Comparison of ENCODE assay signal across 14 mouse cellular contexts in the genomic region with DNA sequence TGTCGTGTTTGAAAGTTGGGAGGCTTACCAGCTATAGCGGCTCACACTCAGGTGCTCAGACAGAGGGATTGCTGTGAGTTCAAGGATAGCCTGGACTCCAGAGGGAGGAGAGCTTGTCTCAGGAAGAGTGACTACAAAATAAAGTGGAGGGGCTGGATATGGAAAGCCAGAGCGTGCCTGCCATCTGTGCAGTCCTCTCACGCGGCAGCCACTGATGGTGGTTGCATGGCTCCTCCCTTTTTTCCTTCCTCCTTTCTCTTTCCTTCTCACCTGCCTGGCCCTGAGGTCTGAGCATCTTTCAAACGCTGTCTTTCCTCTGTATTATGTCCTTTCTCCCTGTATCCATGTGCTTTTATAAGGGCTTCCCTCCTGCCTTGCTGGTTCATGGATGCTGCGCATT. TPM values are rescaled to one million over a fixed set of nuclear protein-coding genes. Genes with fewer than 3 reads are reported as not detected.
A peak's percentile ranks its signal among the peaks of the same experiment; 100 is the strongest.
DNase-seq lines count a peak whose midpoint lies in the region; ATAC-seq and TF ChIP-seq lines count a peak whose summit lies in the region.
"Had no signal": no experiment of that assay in that cellular context is flagged by ENCODE, and none has a peak within 500 bp of the region (broad histone marks: within the 10 kb centered on the region; RNA-seq: fewer than 3 reads in every experiment).

No protein-coding gene starts in this region.

- TF ChIP-seq CTCF in CH12.LX (conservative IDR thresholded peaks at IDR 0.05 in 1 of 2, IDR thresholded peaks at IDR 0.05 in 1 of 2; ENCODE audit: low read depth in 2 of 2, low read length in 2 of 2): no peak

- peaks cover 48% of the 10 kb centered on the region for H3K36me3 ChIP-seq in forebrain, embryonic 10.5 days (replicated peaks)
- peaks cover 4% of the 10 kb centered on the region; the same call in 1 of the 2 replicates for H3K36me3 ChIP-seq in forebrain, embryonic 11.5 days (ENCODE audit: control insufficient read depth, insufficient read depth, low read length)
- peaks cover 6 to 54% of the 10 kb centered on the region in 2 experiments for H3K36me3 ChIP-seq in CH12.LX (replicated peaks in 1 of 2; ENCODE audit: control insufficient read depth in 1 of 2, insufficient read depth in 1 of 2, low read length in 1 of 2)
- H3K36me3 ChIP-seq in hindbrain, embryonic 15.5 days: peaks cover 9% of the 10 kb centered on the region
- H3K36me3 ChIP-seq in midbrain, embryonic 14.5 days (ENCODE audit: control insufficient read depth, insufficient read depth, low read length): peaks cover 5% of the 10 kb centered on the region
- peaks cover 10% of the 10 kb centered on the region for H3K36me3 ChIP-seq in heart, embryonic 12.5 days

- 90% methylated on average over 7 of the region's 7 CpGs for WGBS in forebrain, embryonic 10.5 days
- WGBS in forebrain, embryonic 11.5 days: 88% methylated on average over 7 of the region's 7 CpGs
- WGBS in hindbrain, embryonic 15.5 days: 83% methylated on average over 7 of the region's 7 CpGs
- WGBS in midbrain, embryonic 14.5 days: 86% methylated on average over 7 of the region's 7 CpGs
- WGBS in heart, embryonic 12.5 days: 81% methylated on average over 7 of the region's 7 CpGs

- no peak overlapping the region for H3K9ac ChIP-seq in forebrain, embryonic 11.5 days (ENCODE audit: low read length)
- no peak overlapping the region for H3K9ac ChIP-seq in CH12.LX (ENCODE audit: insufficient read depth, low read depth)
- H3K9ac ChIP-seq in hindbrain, embryonic 15.5 days: no peak overlapping the region
- H3K9ac ChIP-seq in midbrain, embryonic 14.5 days (replicated peaks; ENCODE audit: low read length): no peak overlapping the region
- no peak overlapping the region for H3K9ac ChIP-seq in heart, embryonic 12.5 days

- no peak for TF ChIP-seq RAD21 in CH12.LX (IDR thresholded peaks at IDR 0.05; ENCODE audit: low read depth, low read length)

- H3K4me3 ChIP-seq in forebrain, embryonic 10.5 days: peak overlapping the region; percentile 78; the same call in 1 of the 2 replicates
- no peak overlapping the region for H3K4me3 ChIP-seq in forebrain, embryonic 11.5 days (ENCODE audit: low read depth, low read length)
- H3K4me3 ChIP-seq in CH12.LX (replicated peaks in 1 of 3; ENCODE audit: low read depth in 2 of 3, low read length in 2 of 3, poor library complexity in 1 of 3): no peak overlapping the region
- H3K4me3 ChIP-seq in hindbrain, embryonic 15.5 days: no peak overlapping the region
- H3K4me3 ChIP-seq in midbrain, embryonic 14.5 days (replicated peaks; ENCODE audit: low read depth, low read length): no peak overlapping the region
- H3K4me3 ChIP-seq in heart, embryonic 12.5 days: no peak overlapping the region

- H3K27me3 ChIP-seq in forebrain, embryonic 10.5 days (ENCODE audit: poor library complexity, severe bottlenecking): no peaks in the 10 kb centered on the region
- no peaks in the 10 kb centered on the region for H3K27me3 ChIP-seq in forebrain, embryonic 11.5 days (ENCODE audit: control insufficient read depth, insufficient read depth, low read length)
- H3K27me3 ChIP-seq in CH12.LX (replicated peaks): no peaks in the 10 kb centered on the region
- H3K27me3 ChIP-seq in hindbrain, embryonic 15.5 days: no peaks in the 10 kb centered on the region
- H3K27me3 ChIP-seq in midbrain, embryonic 14.5 days (ENCODE audit: control insufficient read depth, insufficient read depth, low read length): no peaks in the 10 kb centered on the region
- H3K27me3 ChIP-seq in heart, embryonic 12.5 days (replicated peaks): no peaks in the 10 kb centered on the region

- dilution Hi-C loops in CH12.LX (cut with MboI; ENCODE audit: extremely low pct_ligation_motif_present, extremely low pct_unique_long_range_greater_than_20kb, low sequenced_read_pairs): no loop called here

- H3K4me1 ChIP-seq in forebrain, embryonic 10.5 days: peaks cover 42% of the 10 kb centered on the region
- H3K4me1 ChIP-seq in forebrain, embryonic 11.5 days (replicated peaks; ENCODE audit: control insufficient read depth, insufficient read depth, low read length): peaks cover 14% of the 10 kb centered on the region; the same call in 1 of the 2 replicates
- H3K4me1 ChIP-seq in CH12.LX (ENCODE audit: control insufficient read depth in 1 of 2, insufficient read depth in 2 of 2): peaks cover 16 to 67% of the 10 kb centered on the region in 2 experiments; a peak in 3 of 4 replicates
- peaks cover 44% of the 10 kb centered on the region for H3K4me1 ChIP-seq in hindbrain, embryonic 15.5 days (replicated peaks)
- peaks cover 24% of the 10 kb centered on the region for H3K4me1 ChIP-seq in midbrain, embryonic 14.5 days (ENCODE audit: control insufficient read depth, insufficient read depth, low read length)
- peaks cover 25% of the 10 kb centered on the region for H3K4me1 ChIP-seq in heart, embryonic 12.5 days (replicated peaks)

- no peak for TF ChIP-seq POLR2A in CH12.LX (IDR thresholded peaks at IDR 0.05; ENCODE audit: low read depth, low read length)

- H3K27ac ChIP-seq in forebrain, embryonic 10.5 days: no peak overlapping the region
- H3K27ac ChIP-seq in forebrain, embryonic 11.5 days (ENCODE audit: low read depth, low read length): no peak overlapping the region
- no peak overlapping the region for H3K27ac ChIP-seq in CH12.LX (ENCODE audit: insufficient read depth, low read depth)
- no peak overlapping the region for H3K27ac ChIP-seq in hindbrain, embryonic 15.5 days (replicated peaks)
- no peak overlapping the region for H3K27ac ChIP-seq in midbrain, embryonic 14.5 days (replicated peaks; ENCODE audit: low read depth, low read length)
- no peak overlapping the region for H3K27ac ChIP-seq in heart, embryonic 12.5 days (ENCODE audit: poor library complexity, severe bottlenecking)

- in situ Hi-C loops in CH12.LX (cut with MboI; ENCODE audit: low pct_ligation_motif_present, low pct_unique_long_range_greater_than_20kb, low sequenced_read_pairs): no loop called here

- DNase-seq in forebrain, embryonic 10.5 days (ENCODE audit: extremely low spot score, low spot score): no peak
- no peak for DNase-seq in forebrain, embryonic 11.5 days (ENCODE audit: low spot score)
- DNase-seq in CH12.LX (ENCODE audit: extremely low read depth): no peak
- no peak for DNase-seq in midbrain, embryonic 14.5 days
- DNase-seq in MN1 (ENCODE audit: low spot score): no peak
- DNase-seq in thymus, postnatal 36 days: no peak
- DNase-seq: adrenal gland, adult 8-10 months; cerebellum, adult 18-20 months; heart, postnatal 14 days; lung, adult 2 months; spleen, adult 18-20 months; thymus, postnatal 25 days had no signal

- H3K9me3 ChIP-seq in forebrain, embryonic 10.5 days: no peaks in the 10 kb centered on the region
- H3K9me3 ChIP-seq in forebrain, embryonic 11.5 days (ENCODE audit: control insufficient read depth, low read length): no peaks in the 10 kb centered on the region
- no peaks in the 10 kb centered on the region for H3K9me3 ChIP-seq in CH12.LX (replicated peaks; ENCODE audit: low read length)
- H3K9me3 ChIP-seq in hindbrain, embryonic 15.5 days: no peaks in the 10 kb centered on the region
- no peaks in the 10 kb centered on the region for H3K9me3 ChIP-seq in midbrain, embryonic 14.5 days (ENCODE audit: control insufficient read depth, low read length)
- no peaks in the 10 kb centered on the region for H3K9me3 ChIP-seq in heart, embryonic 12.5 days (replicated peaks)

- H3K79me2 ChIP-seq in CH12.LX (replicated peaks; ENCODE audit: control insufficient read depth, extremely low read depth, insufficient read depth, poor library complexity, severe bottlenecking): peaks cover 8% of the 10 kb centered on the region; the same call in 1 of the 2 replicates

- no peak for ATAC-seq in forebrain, embryonic 11.5 days (replicated peaks; ENCODE audit: low FRiP score)
- no peak for ATAC-seq in hindbrain, embryonic 15.5 days (ENCODE audit: low FRiP score, low read depth)
- ATAC-seq in midbrain, embryonic 14.5 days (ENCODE audit: low FRiP score, low TSS enrichment): no peak
- ATAC-seq in heart, embryonic 12.5 days (ENCODE audit: insufficient number of reproducible peaks, low FRiP score): no peak

- H3K4me2 ChIP-seq in forebrain, embryonic 11.5 days (ENCODE audit: low read depth, low read length, severe bottlenecking): no peak overlapping the region
- H3K4me2 ChIP-seq in CH12.LX (ENCODE audit: insufficient read depth, low read depth, poor library complexity, severe bottlenecking): no peak overlapping the region
- peak overlapping the region; percentile 80 for H3K4me2 ChIP-seq in hindbrain, embryonic 15.5 days
- peak overlapping the region; percentile 91 for H3K4me2 ChIP-seq in midbrain, embryonic 14.5 days (ENCODE audit: low read length)
- H3K4me2 ChIP-seq in heart, embryonic 12.5 days: no peak overlapping the region

- TF ChIP-seq EP300 in CH12.LX (IDR thresholded peaks at IDR 0.05; ENCODE audit: low read length): no peak

RNA-seq across cellular contexts. Expression of gene Aacs, which starts 2.4 kb away (rescaled TPM):
- 58.5 and 58.6 TPM in 2 replicates for polyA plus RNA-seq in forebrain, embryonic 10.5 days (2016; fragmentation: Nextera tagmentation; extraction: Ambion mirVana)
- 55.4 and 56.6 TPM in 2 replicates for polyA plus RNA-seq in forebrain, embryonic 11.5 days (2014; fragmentation: Nextera tagmentation; extraction: Ambion mirVana)
- total RNA-seq in CH12.LX (2012; rRNA removed) (21.3 and 24.9 TPM in 2 replicates), CH12.LX (2014; rRNA removed) (34.5 and 48.8 TPM in 2 replicates)
- polyA plus RNA-seq in CH12.LX (2012; ENCODE audit: insufficient read length, low read depth): 39.8 and 58.3 TPM in 2 replicates
- 104 and 106 TPM in 2 replicates for polyA plus RNA-seq in hindbrain, embryonic 15.5 days (2015; fragmentation: Nextera tagmentation; extraction: Ambion mirVana)
- polyA plus RNA-seq in midbrain, embryonic 14.5 days (2014; fragmentation: Nextera tagmentation; extraction: Ambion mirVana): 63.6 and 71.3 TPM in 2 replicates
- 16.1 and 17.2 TPM in 2 replicates for polyA plus RNA-seq in heart, embryonic 12.5 days (2016; fragmentation: Nextera tagmentation; extraction: Ambion mirVana)

RNA-seq across cellular contexts. Expression of gene Bri3bp, which starts 36.7 kb away (rescaled TPM):
- polyA plus RNA-seq in forebrain, embryonic 10.5 days (2016; fragmentation: Nextera tagmentation; extraction: Ambion mirVana): 56.5 and 57.6 TPM in 2 replicates
- 44.1 TPM in 2 replicates for polyA plus RNA-seq in forebrain, embryonic 11.5 days (2014; fragmentation: Nextera tagmentation; extraction: Ambion mirVana)
- 48.4 and 49.6 TPM in 2 replicates for total RNA-seq in CH12.LX (2012; rRNA removed)
- total RNA-seq in CH12.LX (2014; rRNA removed): 30.1 and 37.7 TPM in 2 replicates
- polyA plus RNA-seq in CH12.LX (2012; ENCODE audit: insufficient read length, low read depth): 147 and 164 TPM in 2 replicates
- 39.4 and 42.8 TPM in 2 replicates for polyA plus RNA-seq in hindbrain, embryonic 15.5 days (2015; fragmentation: Nextera tagmentation; extraction: Ambion mirVana)
- polyA plus RNA-seq in midbrain, embryonic 14.5 days (2014; fragmentation: Nextera tagmentation; extraction: Ambion mirVana): 26.8 and 37.8 TPM in 2 replicates
- polyA plus RNA-seq in heart, embryonic 12.5 days (2016; fragmentation: Nextera tagmentation; extraction: Ambion mirVana): 41.8 and 49.3 TPM in 2 replicates

RNA-seq across cellular contexts. Expression of gene Dhx37, which starts 44.1 kb away (rescaled TPM):
- polyA plus RNA-seq in forebrain, embryonic 10.5 days (2016; fragmentation: Nextera tagmentation; extraction: Ambion mirVana): 21.4 and 22.2 TPM in 2 replicates
- 15.7 and 16.4 TPM in 2 replicates for polyA plus RNA-seq in forebrain, embryonic 11.5 days (2014; fragmentation: Nextera tagmentation; extraction: Ambion mirVana)
- 21.0 and 23.8 TPM in 2 replicates for total RNA-seq in CH12.LX (2012; rRNA removed)
- total RNA-seq in CH12.LX (2014; rRNA removed): 22.7 and 26.0 TPM in 2 replicates
- polyA plus RNA-seq in CH12.LX (2012; ENCODE audit: insufficient read length, low read depth): 33.0 and 36.9 TPM in 2 replicates
- 10.9 and 11.6 TPM in 2 replicates for polyA plus RNA-seq in hindbrain, embryonic 15.5 days (2015; fragmentation: Nextera tagmentation; extraction: Ambion mirVana)
- 8.5 and 9.8 TPM in 2 replicates for polyA plus RNA-seq in midbrain, embryonic 14.5 days (2014; fragmentation: Nextera tagmentation; extraction: Ambion mirVana)
- 11.0 and 11.4 TPM in 2 replicates for polyA plus RNA-seq in heart, embryonic 12.5 days (2016; fragmentation: Nextera tagmentation; extraction: Ambion mirVana)

RNA-seq across cellular contexts. Expression of gene Tmem132b, which starts 53.5 kb away (rescaled TPM):
- polyA plus RNA-seq in forebrain, embryonic 10.5 days (2016; fragmentation: Nextera tagmentation; extraction: Ambion mirVana): 0.20 and 0.27 TPM in 2 replicates
- 0.67 and 1.0 TPM in 2 replicates for polyA plus RNA-seq in forebrain, embryonic 11.5 days (2014; fragmentation: Nextera tagmentation; extraction: Ambion mirVana)
- total RNA-seq in CH12.LX (2012; rRNA removed) (not detected in 2 replicates), CH12.LX (2014; rRNA removed) (not detected in 2 replicates)
- polyA plus RNA-seq in CH12.LX (2012; ENCODE audit: insufficient read length, low read depth): not detected in 2 replicates
- polyA plus RNA-seq in hindbrain, embryonic 15.5 days (2015; fragmentation: Nextera tagmentation; extraction: Ambion mirVana): 6.2 and 6.4 TPM in 2 replicates
- 4.9 and 6.2 TPM in 2 replicates for polyA plus RNA-seq in midbrain, embryonic 14.5 days (2014; fragmentation: Nextera tagmentation; extraction: Ambion mirVana)
- not detected in 2 replicates for polyA plus RNA-seq in heart, embryonic 12.5 days (2016; fragmentation: Nextera tagmentation; extraction: Ambion mirVana)
- total RNA-seq: heart, postnatal 14 days had no signal

Comparison
In these comparisons a context has a peak if more than half of its experiments do, and no peak if none do; other contexts are left out.
1. H3K4me2 ChIP-seq: peak in hindbrain, embryonic 15.5 days (single experiment) and midbrain, embryonic 14.5 days (single experiment); none in forebrain, embryonic 11.5 days (single experiment), CH12.LX (single experiment) and heart, embryonic 12.5 days (single experiment).